Comparison of ENCODE assay signal across 13 mouse cellular contexts in the genomic region with DNA sequence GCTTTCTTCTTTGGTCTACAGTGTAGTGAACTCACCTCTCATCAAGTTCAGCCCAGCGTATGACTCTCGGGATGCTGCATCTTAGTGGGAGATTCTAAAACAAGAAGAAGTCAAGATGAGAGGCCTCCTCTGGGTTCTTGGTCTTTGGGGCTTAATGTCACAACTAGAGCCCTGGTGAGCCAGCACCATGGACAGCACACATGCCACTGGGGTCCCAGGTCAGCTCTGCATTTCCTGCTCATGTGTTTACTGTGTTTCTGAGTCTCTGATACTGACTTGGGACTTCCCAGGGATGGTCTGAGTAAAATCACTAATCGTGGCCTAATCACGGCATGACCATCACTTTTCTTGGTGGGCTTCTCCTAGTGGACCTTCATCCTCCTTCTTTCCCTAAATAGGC. TPM values are rescaled to one million over a fixed set of nuclear protein-coding genes. Genes with fewer than 3 reads are reported as not detected.
A peak's percentile ranks its signal among the peaks of the same experiment; 100 is the strongest.
DNase-seq lines count a peak whose midpoint lies in the region; ATAC-seq and TF ChIP-seq lines count a peak whose summit lies in the region.
"Had no signal": no experiment of that assay in that cellular context is flagged by ENCODE, and none has a peak within 500 bp of the region (broad histone marks: within the 10 kb centered on the region; RNA-seq: fewer than 3 reads in every experiment).

No protein-coding gene starts in this region.

- no peaks in the 10 kb centered on the region for H3K27me3 ChIP-seq in lung, postnatal 0 days (replicated peaks; ENCODE audit: insufficient read depth, low read length)
- H3K27me3 ChIP-seq in myocyte (ENCODE audit: control insufficient read depth, insufficient read depth, insufficient read length) = no peaks in the 10 kb centered on the region
- H3K27me3 ChIP-seq in forebrain, embryonic 16.5 days (replicated peaks; ENCODE audit: control insufficient read depth, insufficient read depth, low read length) = no peaks in the 10 kb centered on the region
- no peaks in the 10 kb centered on the region for H3K27me3 ChIP-seq in intestine, embryonic 15.5 days (replicated peaks)
- H3K27me3 ChIP-seq: neural tube, embryonic 13.5 days had no signal

- TF ChIP-seq CTCF in lung, postnatal 0 days (IDR thresholded peaks at IDR 0.05) = no peak
- no peak for TF ChIP-seq CTCF in lung, adult 2 months (IDR thresholded peaks at IDR 0.05; ENCODE audit: insufficient read depth, low read length)

- TF ChIP-seq POLR2A in lung, adult 2 months (IDR thresholded peaks at IDR 0.05; ENCODE audit: borderline replicate concordance, extremely low read depth, low read depth, low read length) = no peak
- no peak for TF ChIP-seq POLR2A in myocyte (IDR thresholded peaks at IDR 0.05; ENCODE audit: insufficient read length, low read depth)

- no peaks in the 10 kb centered on the region for H3K4me1 ChIP-seq in lung, postnatal 0 days (ENCODE audit: insufficient read depth, low read depth, low read length)
- H3K4me1 ChIP-seq in lung, adult 2 months (ENCODE audit: control insufficient read depth, insufficient read depth, low read length) = no peaks in the 10 kb centered on the region
- H3K4me1 ChIP-seq in forebrain, embryonic 16.5 days (replicated peaks; ENCODE audit: control insufficient read depth, insufficient read depth, low read length) = no peaks in the 10 kb centered on the region
- H3K4me1 ChIP-seq in intestine, embryonic 15.5 days (replicated peaks) = 0 out of 2 replicates have a peak, but pooled peaks cover 5% of the 10 kb centered on the region

- no peak overlapping the region for H3K9ac ChIP-seq in lung, postnatal 0 days (replicated peaks; ENCODE audit: low read depth)
- H3K9ac ChIP-seq in forebrain, embryonic 16.5 days (replicated peaks; ENCODE audit: low read depth, low read length) = no peak overlapping the region
- H3K9ac ChIP-seq in intestine, embryonic 15.5 days = no peak overlapping the region
- H3K9ac ChIP-seq: neural tube, embryonic 13.5 days had no signal

- H3K4me2 ChIP-seq in lung, postnatal 0 days (replicated peaks; ENCODE audit: low read depth, low read length) = no peak overlapping the region
- H3K4me2 ChIP-seq in myocyte (ENCODE audit: low read depth) = no peak overlapping the region
- H3K4me2 ChIP-seq in forebrain, embryonic 16.5 days (ENCODE audit: low read length) = no peak overlapping the region
- no peak overlapping the region for H3K4me2 ChIP-seq in intestine, embryonic 15.5 days (replicated peaks)
- H3K4me2 ChIP-seq: neural tube, embryonic 13.5 days had no signal

- H3K4me3 ChIP-seq in lung, postnatal 0 days (ENCODE audit: low read depth, low read length) = no peak overlapping the region
- H3K4me3 ChIP-seq in lung, adult 2 months (replicated peaks; ENCODE audit: extremely low read depth, low read depth, low read length) = no peak overlapping the region
- no peak overlapping the region for H3K4me3 ChIP-seq in myocyte
- H3K4me3 ChIP-seq in forebrain, embryonic 16.5 days (replicated peaks; ENCODE audit: low read length) = no peak overlapping the region
- no peak overlapping the region for H3K4me3 ChIP-seq in intestine, embryonic 15.5 days (replicated peaks)
- H3K4me3 ChIP-seq: neural tube, embryonic 13.5 days had no signal

- H3K9me3 ChIP-seq in lung, postnatal 0 days (ENCODE audit: low read length) = no peaks in the 10 kb centered on the region
- no peaks in the 10 kb centered on the region for H3K9me3 ChIP-seq in forebrain, embryonic 16.5 days (ENCODE audit: control insufficient read depth, low read length)
- H3K9me3 ChIP-seq in intestine, embryonic 15.5 days = no peaks in the 10 kb centered on the region
- H3K9me3 ChIP-seq: neural tube, embryonic 13.5 days had no signal

- 47% methylated on average over 4 of the region's 4 CpGs for WGBS in lung, postnatal 0 days
- WGBS in lung, adult 2 months = 40% methylated on average over 4 of the region's 4 CpGs
- 67% methylated on average over 4 of the region's 4 CpGs for WGBS in forebrain, embryonic 16.5 days
- WGBS in intestine, embryonic 15.5 days = 39% methylated on average over 4 of the region's 4 CpGs

- H3K79me2 ChIP-seq in myocyte (ENCODE audit: control insufficient read depth, insufficient read depth) = no peaks in the 10 kb centered on the region

- no peak overlapping the region for H3K27ac ChIP-seq in lung, postnatal 0 days (ENCODE audit: low read length)
- no peak overlapping the region for H3K27ac ChIP-seq in forebrain, embryonic 16.5 days (ENCODE audit: low read length)
- H3K27ac ChIP-seq in intestine, embryonic 15.5 days = no peak overlapping the region
- H3K27ac ChIP-seq: hindbrain, postnatal 0 days; macrophage; neural tube, embryonic 13.5 days had no signal

- no peak for TF ChIP-seq EP300 in lung, postnatal 0 days (IDR thresholded peaks at IDR 0.05)

- DNase-seq in adrenal gland, postnatal 10 days = peak; percentile 42
- no peak for DNase-seq in adrenal gland, postnatal 4 days (ENCODE audit: low spot score in 2 of 2)
- DNase-seq in lung, postnatal 0 days (ENCODE audit: low spot score) = peak; percentile 55
- no peak for DNase-seq in lung, adult 2 months
- DNase-seq in embryo, embryonic 9.5 days (ENCODE audit: extremely low spot score) = peak; percentile 43
- DNase-seq: cerebellum, adult 2 months had no signal

- H3K36me3 ChIP-seq in lung, postnatal 0 days (ENCODE audit: insufficient read depth, low read length) = no peaks in the 10 kb centered on the region
- H3K36me3 ChIP-seq in myocyte (ENCODE audit: control insufficient read depth, insufficient read depth) = no peaks in the 10 kb centered on the region
- H3K36me3 ChIP-seq in forebrain, embryonic 16.5 days (ENCODE audit: control insufficient read depth, insufficient read depth) = no peaks in the 10 kb centered on the region
- no peaks in the 10 kb centered on the region for H3K36me3 ChIP-seq in intestine, embryonic 15.5 days
- H3K36me3 ChIP-seq: neural tube, embryonic 13.5 days had no signal

- H3ac ChIP-seq in myocyte (ENCODE audit: control insufficient read depth, insufficient read length) = no peak overlapping the region

- no peak for ATAC-seq in lung, postnatal 0 days
- no peak for ATAC-seq in forebrain, embryonic 16.5 days
- no peak for ATAC-seq in intestine, embryonic 15.5 days
- ATAC-seq: hindbrain, postnatal 0 days had no signal

TF ChIP-seq in myocyte, 11 proteins besides CTCF, POLR2A, EP300 and RAD21:
- TF ChIP-seq TCF12 (IDR thresholded peaks at IDR 0.05; ENCODE audit: insufficient read depth, poor library complexity, severe bottlenecking) (no peak), E2F4 (IDR thresholded peaks at IDR 0.05; ENCODE audit: insufficient read depth) (no peak), TCF3 (IDR thresholded peaks at IDR 0.05; ENCODE audit: insufficient read length, low read depth) (no peak), MAX (IDR thresholded peaks at IDR 0.05; ENCODE audit: low read depth) (no peak), REST (IDR thresholded peaks at IDR 0.05; ENCODE audit: insufficient read depth, insufficient read length) (peak; percentile 97), USF1 (IDR thresholded peaks at IDR 0.05; ENCODE audit: low read depth) (no peak), POLR2AphosphoS2 (IDR thresholded peaks at IDR 0.05; ENCODE audit: insufficient read length, low read depth) (no peak), SRF (IDR thresholded peaks at IDR 0.05; ENCODE audit: control insufficient read depth, insufficient read length, low read depth) (no peak)

RNA-seq across cellular contexts. Expression of a gene that starts 28.3 kb away (rescaled TPM):
- 10 to 100 TPM; 10.2 to 13.2 TPM for total RNA-seq in adrenal gland, postnatal 10 days (2021)
- total RNA-seq in adrenal gland, postnatal 4 days (2021) = 10 to 100 TPM; 20.3 to 21.4 TPM
- 11.4 and 11.9 TPM in 2 replicates for polyA plus RNA-seq in lung, postnatal 0 days (2015; fragmentation: Nextera tagmentation; extraction: Ambion mirVana)
- 15.7 and 18.1 TPM in 2 replicates for polyA plus RNA-seq in lung, adult 2 months (2012; rRNA removed)
- polyA plus RNA-seq in myocyte (2012; fragmentation: generic; extraction: Trizol) = 1.4 TPM
- 11.0 and 13.1 TPM in 2 replicates for polyA plus RNA-seq in forebrain, embryonic 16.5 days (2015; fragmentation: Nextera tagmentation; extraction: Ambion mirVana)
- polyA plus RNA-seq in intestine, embryonic 15.5 days (2015; fragmentation: Nextera tagmentation; extraction: Ambion mirVana) = 9.1 and 11.1 TPM in 2 replicates

RNA-seq across cellular contexts. Expression of a gene that starts 36.4 kb away (rescaled TPM):
- under 1 TPM; 0.21 to 0.64 TPM for total RNA-seq in adrenal gland, postnatal 10 days (2021)
- total RNA-seq in adrenal gland, postnatal 4 days (2021) = under 1 TPM; 0.45 to 0.62 TPM
- polyA plus RNA-seq in lung, postnatal 0 days (2015; fragmentation: Nextera tagmentation; extraction: Ambion mirVana) = 0.12 and 0.13 TPM in 2 replicates
- polyA plus RNA-seq in lung, adult 2 months (2012; rRNA removed) = 1.9 and 3.0 TPM in 2 replicates
- not detected for polyA plus RNA-seq in myocyte (2012; fragmentation: generic; extraction: Trizol)
- polyA plus RNA-seq in forebrain, embryonic 16.5 days (2015; fragmentation: Nextera tagmentation; extraction: Ambion mirVana) = 0.35 and 0.38 TPM in 2 replicates
- 0.24 and 0.25 TPM in 2 replicates for polyA plus RNA-seq in intestine, embryonic 15.5 days (2015; fragmentation: Nextera tagmentation; extraction: Ambion mirVana)

RNA-seq across cellular contexts. Expression of a gene that starts 37.4 kb away (rescaled TPM):
- 100 to 1,000 TPM; 137 to 139 TPM for total RNA-seq in adrenal gland, postnatal 10 days (2021)
- total RNA-seq in adrenal gland, postnatal 4 days (2021) = 100 to 1,000 TPM; 110 to 123 TPM
- 50.8 and 53.5 TPM in 2 replicates for polyA plus RNA-seq in lung, postnatal 0 days (2015; fragmentation: Nextera tagmentation; extraction: Ambion mirVana)
- 64.8 and 80.5 TPM in 2 replicates for polyA plus RNA-seq in lung, adult 2 months (2012; rRNA removed)
- polyA plus RNA-seq in myocyte (2012; fragmentation: generic; extraction: Trizol) = 66.0 TPM
- polyA plus RNA-seq in forebrain, embryonic 16.5 days (2015; fragmentation: Nextera tagmentation; extraction: Ambion mirVana) = 54.3 and 56.2 TPM in 2 replicates
- polyA plus RNA-seq in intestine, embryonic 15.5 days (2015; fragmentation: Nextera tagmentation; extraction: Ambion mirVana) = 86.9 and 88.7 TPM in 2 replicates

RNA-seq across cellular contexts. Expression of a gene that starts 37.5 kb away (rescaled TPM):
- total RNA-seq in adrenal gland, postnatal 10 days (2021) = 1 to 10 TPM; 1.0 to 1.1 TPM
- total RNA-seq in adrenal gland, postnatal 4 days (2021) = 1 to 10 TPM in 1 of 2 experiments, under 1 TPM in 1; 0.76 to 1.3 TPM
- 7.5 and 9.8 TPM in 2 replicates for polyA plus RNA-seq in lung, postnatal 0 days (2015; fragmentation: Nextera tagmentation; extraction: Ambion mirVana)
- polyA plus RNA-seq in lung, adult 2 months (2012; rRNA removed) = 3.7 and 4.3 TPM in 2 replicates
- polyA plus RNA-seq in myocyte (2012; fragmentation: generic; extraction: Trizol) = 1.4 TPM
- 3.0 and 3.1 TPM in 2 replicates for polyA plus RNA-seq in forebrain, embryonic 16.5 days (2015; fragmentation: Nextera tagmentation; extraction: Ambion mirVana)
- 0.40 and 0.45 TPM in 2 replicates for polyA plus RNA-seq in intestine, embryonic 15.5 days (2015; fragmentation: Nextera tagmentation; extraction: Ambion mirVana)
- polyA plus RNA-seq: spleen, adult 2 months had no signal

RNA-seq across cellular contexts. Expression of a gene that starts 49.0 kb away (rescaled TPM):
- total RNA-seq in adrenal gland, postnatal 10 days (2021) = 10 to 100 TPM; 22.5 to 25.9 TPM
- total RNA-seq in adrenal gland, postnatal 4 days (2021) = 10 to 100 TPM; 28.8 to 29.7 TPM
- polyA plus RNA-seq in lung, postnatal 0 days (2015; fragmentation: Nextera tagmentation; extraction: Ambion mirVana) = 15.7 and 17.2 TPM in 2 replicates
- 16.2 and 20.2 TPM in 2 replicates for polyA plus RNA-seq in lung, adult 2 months (2012; rRNA removed)
- polyA plus RNA-seq in myocyte (2012; fragmentation: generic; extraction: Trizol) = 22.4 TPM
- 14.4 and 16.2 TPM in 2 replicates for polyA plus RNA-seq in forebrain, embryonic 16.5 days (2015; fragmentation: Nextera tagmentation; extraction: Ambion mirVana)
- 18.1 and 21.9 TPM in 2 replicates for polyA plus RNA-seq in intestine, embryonic 15.5 days (2015; fragmentation: Nextera tagmentation; extraction: Ambion mirVana)

Comparison
In these comparisons a context has a peak if more than half of its experiments do, and no peak if none do; other contexts are left out.
1. DNase-seq: peak in adrenal gland, postnatal 10 days (single experiment), lung, postnatal 0 days (single experiment) and embryo, embryonic 9.5 days (single experiment); none in adrenal gland, postnatal 4 days (0 of 2) and lung, adult 2 months (single experiment).